Mouse (Mus musculus) left cerebral cortex, postnatal 14 days (tissue): ENCODE results near the gene Iqsec1. TPM values are rescaled to one million over a fixed set of nuclear protein-coding genes. Genes with fewer than 3 reads are reported as not detected.

Experiments used
- DNase-seq, 2 experiments: peaks; one replicate each; pipeline ENCODE4 v3.0.0; 2021 to 2022; ENCODE audit warnings: low spot score in 2 of 2, mixed read lengths in 1 of 2
- intact Hi-C: fragments of 180-260 bp; cut with DNase I; formaldehyde crosslinking; loops from one replicate; pipeline ENCODE4 v1.15.1; 2025
- total RNA-seq, 2 experiments: library from RNA; stranded (reverse); gene quantifications; 2 replicates each; pipeline ENCODE4 v1.2.3; 2021

Iqsec1 gene
- total RNA-seq, 2 experiments from 2014 or later = 246 to 274 TPM

GRCm38 (mm10) chr6:90912768-90913167 lies 75.7 kb downstream of the Iqsec1 start:
- intact Hi-C loops = no loop called here
- no peak for DNase-seq

GRCm38 (mm10) chr6:90904143-90904542 lies 84.3 kb downstream of the Iqsec1 start:
- intact Hi-C loops = no loop called here
- DNase-seq = no peak

- intact Hi-C loops = no loop called here
- DNase-seq = no peak
Measured at GRCm38 (mm10) chr6:90900302-90900701, 88.2 kb downstream of the Iqsec1 start.

GRCm38 (mm10) chr6:90899266-90899665 lies 89.2 kb downstream of the Iqsec1 start:
- no peak for DNase-seq
- intact Hi-C loops = no loop called here

- intact Hi-C loops = no loop called here
- no peak for DNase-seq
Measured at GRCm38 (mm10) chr6:90898107-90898506, 90.4 kb downstream of the Iqsec1 start.

- intact Hi-C loops = no loop called here
- DNase-seq = no peak
Measured at GRCm38 (mm10) chr6:90892401-90892800, 96.1 kb downstream of the Iqsec1 start.

GRCm38 (mm10) chr6:90889356-90890285 lies 98.9 kb downstream of the Iqsec1 start:
- intact Hi-C loops = no loop called here
- no peak for DNase-seq

- intact Hi-C loops = no loop called here
- no peak for DNase-seq
Measured at GRCm38 (mm10) chr6:90887024-90887775, 101.3 kb downstream of the Iqsec1 start.

- intact Hi-C loops = no loop called here
- no peak for DNase-seq
Measured at GRCm38 (mm10) chr6:90885626-90886025, 102.9 kb downstream of the Iqsec1 start.

- no peak for DNase-seq
- intact Hi-C loops = loop anchor here (5.0 kb wide), 1 partner anchor 103 kb away; the partner anchor contains the start of gene Iqsec1
Measured at GRCm38 (mm10) chr6:90884631-90885030, 103.9 kb downstream of the Iqsec1 start.

- DNase-seq = no peak
- intact Hi-C loops = loop anchor here (5.0 kb wide), 1 partner anchor 106 kb away; the partner anchor contains the start of gene Iqsec1
Measured at GRCm38 (mm10) chr6:90880975-90881374, 107.5 kb downstream of the Iqsec1 start.

GRCm38 (mm10) chr6:90880404-90880803 lies 108.1 kb downstream of the Iqsec1 start:
- DNase-seq = peak; percentile 38 to 72
- intact Hi-C loops = loop anchor here (5.0 kb wide), 1 partner anchor 107 kb away; the partner anchor contains the start of gene Iqsec1

GRCm38 (mm10) chr6:90871581-90871980 lies 116.9 kb downstream of the Iqsec1 start:
- intact Hi-C loops = loop anchor here (5.0 kb wide), 1 partner anchor 44 kb away; no protein-coding TSS in a partner anchor
- peak; percentile 64 to 77 for DNase-seq

- no peak for DNase-seq
- intact Hi-C loops = no loop called here
Measured at GRCm38 (mm10) chr6:90868033-90868432, 120.5 kb downstream of the Iqsec1 start.

GRCm38 (mm10) chr6:90861370-90861769 lies 127.1 kb downstream of the Iqsec1 start:
- intact Hi-C loops = no loop called here

GRCm38 (mm10) chr6:90857844-90858243 lies 130.6 kb downstream of the Iqsec1 start:
- no peak for DNase-seq
- intact Hi-C loops = no loop called here

More at GRCm38 (mm10) chr6:90861370-90861769, 127.1 kb downstream of the Iqsec1 start:
- no peak for DNase-seq

GRCm38 (mm10) chr6:90852360-90852759 lies 136.1 kb downstream of the Iqsec1 start:
- intact Hi-C loops = no loop called here
- DNase-seq = no peak

GRCm38 (mm10) chr6:90848068-90848467 lies 140.4 kb downstream of the Iqsec1 start:
- intact Hi-C loops = no loop called here
- DNase-seq = peak; percentile 24 to 43

- DNase-seq = no peak
- intact Hi-C loops = no loop called here
Measured at GRCm38 (mm10) chr6:90847523-90847922, 141.0 kb downstream of the Iqsec1 start.

GRCm38 (mm10) chr6:90839972-90840371 lies 148.5 kb downstream of the Iqsec1 start:
- intact Hi-C loops = no loop called here
- no peak for DNase-seq
